Mouse (Mus musculus) erythroblast, embryonic 14.5 days (primary cell): ENCODE data around the gene Olfr763.

Source experiments
- GATA1 ChIP-seq: IDR thresholded peaks from 2 replicates; pipeline ENCODE4 v1.6.1; 2012; ENCODE audit warnings: low read length, inconsistent platforms, mixed read lengths
- TAL1 ChIP-seq: IDR thresholded peaks from 3 replicates; pipeline ENCODE4 v1.6.1; 2012; ENCODE audit warnings: low read length, inconsistent platforms, mixed read lengths

GRCm38 (mm10) chr10:128990994-128991393 is 19.6 kb upstream of the Olfr763 start:
- TF ChIP-seq GATA1 (no peak), TAL1 (no peak)
